Mouse (Mus musculus) kidney, embryonic 15.5 days (tissue): ENCODE results near the gene Mettl7b. TPM values are rescaled to one million over a fixed set of nuclear protein-coding genes. Genes with fewer than 3 reads are reported as not detected.
A peak's percentile ranks its signal among the peaks of the same experiment; 100 is the strongest.

Source experiments
- ATAC-seq: fragments of 200-750 bp; cut with Nextera tagmentation; replicated peaks from 2 replicates; pipeline ENCODE4 v1.8.0; 2017; ENCODE audit warnings: moderate TSS enrichment; ENCODE audit not compliant: low FRiP score
- H3K27ac ChIP-seq: fragments of 300-500 bp; sonication (generic); 2 replicates; pipeline ENCODE4 v1.5.1; 2015; ENCODE audit warnings: mild to moderate bottlenecking, inconsistent platforms
- H3K27me3 ChIP-seq: fragments of 300-500 bp; sonication (generic); 2 replicates; pipeline ENCODE4 v1.6.1; 2015; ENCODE audit warnings: inconsistent platforms
- H3K36me3 ChIP-seq: fragments of 300-500 bp; sonication (generic); 2 replicates; pipeline ENCODE4 v1.6.1; 2015; ENCODE audit warnings: inconsistent platforms
- H3K4me1 ChIP-seq: fragments of 300-500 bp; sonication (generic); 2 replicates; pipeline ENCODE4 v1.6.1; 2015; ENCODE audit warnings: inconsistent platforms
- H3K4me2 ChIP-seq: fragments of 300-500 bp; sonication (generic); 2 replicates; pipeline ENCODE4 v1.6.1; 2015; ENCODE audit warnings: moderate library complexity, mild to moderate bottlenecking, inconsistent platforms
- H3K4me3 ChIP-seq: fragments of 300-500 bp; sonication (generic); replicated peaks from 2 replicates; pipeline ENCODE4 v1.5.1; 2015; ENCODE audit warnings: mild to moderate bottlenecking, inconsistent platforms
- H3K9ac ChIP-seq: fragments of 300-500 bp; sonication (generic); 2 replicates; pipeline ENCODE4 v1.6.1; 2015; ENCODE audit warnings: mild to moderate bottlenecking, inconsistent platforms
- H3K9me3 ChIP-seq: fragments of 300-500 bp; sonication (generic); replicated peaks from 2 replicates; pipeline ENCODE4 v1.6.1; 2016; ENCODE audit warnings: inconsistent platforms
- WGBS: fragments of 180-500 bp; shearing (Covaris S2); methylation state at CpG from one replicate; pipeline ENCODE4 v1.1.7; 2015; ENCODE audit warnings: mixed read lengths; 5-methylcytosine and 5-hydroxymethylcytosine counted together
- polyA plus RNA-seq: library from polyadenylated mRNA; unstranded; fragments of >200 nt; fragmentation: Nextera tagmentation; extraction: Ambion mirVana; gene quantifications from 2 replicates; pipeline ENCODE4 v1.2.1, GENCODE M21; 2015

Mettl7b gene
- polyA plus RNA-seq, 1 experiment from 2014 or later = 5.6 TPM

DNA sequence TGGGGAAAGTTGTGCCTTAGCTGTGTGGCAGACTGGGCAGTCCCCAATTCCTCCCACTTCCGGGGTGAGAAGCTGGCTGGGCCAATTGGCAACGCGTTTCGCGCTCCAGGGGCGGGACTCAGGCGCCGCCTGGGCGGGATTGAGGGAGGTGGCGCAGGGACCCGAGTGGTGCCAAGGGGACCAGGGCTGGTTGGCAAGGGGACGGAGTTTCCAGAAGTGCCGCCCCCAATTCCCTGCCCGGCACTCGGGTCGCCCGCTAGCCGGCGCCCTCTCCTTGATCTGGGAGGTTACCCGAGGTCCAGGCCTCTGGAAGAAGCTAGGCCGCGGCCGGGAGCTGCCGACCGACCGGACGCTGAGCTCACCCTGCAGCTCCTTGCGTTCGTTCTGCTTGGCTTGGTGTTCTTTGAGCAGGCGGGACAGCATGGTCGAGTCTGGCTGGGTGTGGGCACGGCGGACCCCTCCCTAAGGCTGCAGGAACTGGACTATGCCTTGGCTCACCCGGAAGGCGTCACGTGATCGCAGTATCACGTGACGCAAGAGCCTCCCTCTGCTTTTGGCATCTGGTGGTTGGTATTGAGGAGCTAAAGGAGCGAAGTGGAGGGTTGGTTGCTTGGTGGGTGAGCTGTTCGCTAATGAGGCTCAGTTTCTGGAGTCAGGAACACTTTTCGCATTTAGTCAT, 37.6 kb downstream of the Mettl7b start:
- H3K4me1 ChIP-seq = peaks cover 50% of the 10 kb centered on the region
- H3K9me3 ChIP-seq = no peaks in the 10 kb centered on the region
- peaks cover 7% of the 10 kb centered on the region for H3K36me3 ChIP-seq
- H3K27me3 ChIP-seq = peaks cover 9% of the 10 kb centered on the region; the same call in 1 of the 2 replicates
- peak overlapping the region; percentile 69 for H3K4me3 ChIP-seq
- H3K9ac ChIP-seq = peak overlapping the region; percentile 70
- H3K4me2 ChIP-seq = peak overlapping the region; percentile 85
- ATAC-seq = peak; percentile 97
- peak overlapping the region; percentile 95 for H3K27ac ChIP-seq
- WGBS = under 1% methylated on average over 39 of the region's 42 CpGs

DNA sequence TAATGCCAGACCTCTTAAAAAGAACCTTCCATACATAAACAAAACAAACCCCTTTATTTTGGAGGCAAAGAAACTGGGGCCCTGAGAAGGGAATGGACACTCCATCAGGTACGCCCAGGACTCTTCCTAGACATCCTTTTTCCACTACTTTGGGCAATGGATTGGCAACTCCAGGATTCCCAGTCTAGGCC, 38.1 kb downstream of the Mettl7b start, which contains the start of gene Rdh5:
TSS of gene Rdh5 (minus strand) at position 67 of the 191 bp plus-strand sequence.
- peaks cover 52% of the 10 kb centered on the region for H3K4me1 ChIP-seq
- H3K36me3 ChIP-seq = peaks cover 11% of the 10 kb centered on the region
- WGBS = 14% methylated on average over 1 of the region's 1 CpGs
- H3K27me3 ChIP-seq = peaks cover 5% of the 10 kb centered on the region; the same call in 1 of the 2 replicates
- peak within 1 kb of the TSS; percentile 70 for H3K9ac ChIP-seq
- H3K9me3 ChIP-seq = no peaks in the 10 kb centered on the region
- H3K27ac ChIP-seq = peak within 1 kb of the TSS; percentile 95
- H3K4me3 ChIP-seq = peak within 1 kb of the TSS; percentile 69
- peak within 1 kb of the TSS; percentile 85 for H3K4me2 ChIP-seq
- ATAC-seq = no peak

DNA sequence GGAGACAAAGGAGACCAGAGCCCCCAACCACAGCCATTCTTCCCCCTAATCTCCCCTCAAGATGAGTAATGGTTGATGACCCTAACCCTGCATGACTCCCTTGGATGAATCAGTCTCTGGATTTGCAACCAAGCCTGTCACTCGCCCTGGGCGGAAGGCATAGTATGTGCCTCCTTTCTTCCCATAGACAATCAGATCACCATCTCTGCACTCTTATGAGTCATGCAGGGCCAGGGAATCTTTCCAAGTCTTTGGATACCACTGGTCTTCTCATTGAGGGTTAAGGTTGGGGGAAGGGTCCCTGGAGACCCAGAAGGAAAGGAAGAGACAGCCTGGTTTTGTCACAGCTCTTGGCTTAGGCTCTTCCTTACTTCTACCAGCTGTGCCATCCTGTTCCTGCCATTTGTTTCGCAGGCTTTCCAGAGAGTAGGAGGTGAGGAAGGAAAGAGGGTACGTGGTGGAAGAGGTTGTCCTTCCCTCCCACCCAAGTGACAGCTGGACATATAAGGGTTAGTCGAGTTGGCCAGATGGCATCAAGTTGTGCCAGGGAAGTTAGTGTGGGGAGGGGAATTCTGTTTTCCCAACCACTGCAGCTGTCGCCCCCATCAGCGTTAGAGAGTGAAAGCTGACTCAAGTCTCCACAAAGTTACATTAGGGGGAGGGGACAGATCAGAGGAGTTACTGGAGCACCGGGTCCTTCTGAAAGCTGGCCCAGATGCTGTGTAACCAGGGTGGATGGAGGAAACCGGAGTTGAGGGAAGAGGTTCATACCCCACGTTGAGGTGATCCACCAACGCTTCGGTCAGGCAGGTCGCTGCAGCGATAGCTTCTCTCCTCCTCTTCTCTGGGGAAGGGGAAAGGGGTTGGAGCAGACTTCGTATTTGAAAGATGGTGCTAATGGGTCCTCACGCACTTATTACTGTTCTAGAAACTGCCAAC, 38.6 kb downstream of the Mettl7b start:
- peak; percentile 1; the same call in 1 of the 2 replicates for ATAC-seq
- Histone ChIP-seq H3K36me3 (peaks cover 17% of the 10 kb centered on the region), H3K27ac (peak overlapping the region; percentile 95), H3K9ac (peak overlapping the region; percentile 70), H3K27me3 (peaks cover 4% of the 10 kb centered on the region; the same call in 1 of the 2 replicates), H3K4me2 (peak overlapping the region; percentile 85), H3K4me3 (peak overlapping the region; percentile 69), H3K4me1 (peaks cover 52% of the 10 kb centered on the region), H3K9me3 (no peaks in the 10 kb centered on the region)
- WGBS = 70% methylated on average over 16 of the region's 16 CpGs

DNA sequence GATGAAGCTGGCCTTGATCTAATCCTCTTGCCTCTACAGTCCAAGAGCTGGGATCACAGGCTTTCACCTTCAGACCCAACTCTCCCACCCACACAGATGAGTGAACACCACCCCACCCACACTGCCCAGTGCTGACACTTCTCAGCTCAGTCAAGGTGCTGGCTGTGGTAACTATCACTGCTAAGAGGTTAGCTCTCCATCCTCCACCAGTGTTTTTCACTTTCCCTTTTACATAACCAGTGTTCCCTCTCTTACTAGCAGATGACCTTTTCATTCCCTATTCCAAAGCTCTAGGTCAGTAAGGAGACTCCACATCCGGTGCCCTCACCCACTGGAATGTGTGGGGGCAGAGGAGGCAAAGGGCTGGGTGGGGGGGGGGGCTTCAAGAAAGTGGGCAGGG, 39.5 kb downstream of the Mettl7b start:
- H3K36me3 ChIP-seq = peaks cover 26% of the 10 kb centered on the region
- WGBS = 40% methylated on average over 1 of the region's 1 CpGs
- peaks cover 52% of the 10 kb centered on the region for H3K4me1 ChIP-seq
- H3K27ac ChIP-seq = peak overlapping the region; percentile 70
- no peak overlapping the region; the same call in 1 of the 2 replicates for H3K9ac ChIP-seq
- H3K4me2 ChIP-seq = peak overlapping the region; percentile 85; the same call in 1 of the 2 replicates
- ATAC-seq = no peak
- no peak overlapping the region for H3K4me3 ChIP-seq
- no peaks in the 10 kb centered on the region for H3K27me3 ChIP-seq
- H3K9me3 ChIP-seq = no peaks in the 10 kb centered on the region

DNA sequence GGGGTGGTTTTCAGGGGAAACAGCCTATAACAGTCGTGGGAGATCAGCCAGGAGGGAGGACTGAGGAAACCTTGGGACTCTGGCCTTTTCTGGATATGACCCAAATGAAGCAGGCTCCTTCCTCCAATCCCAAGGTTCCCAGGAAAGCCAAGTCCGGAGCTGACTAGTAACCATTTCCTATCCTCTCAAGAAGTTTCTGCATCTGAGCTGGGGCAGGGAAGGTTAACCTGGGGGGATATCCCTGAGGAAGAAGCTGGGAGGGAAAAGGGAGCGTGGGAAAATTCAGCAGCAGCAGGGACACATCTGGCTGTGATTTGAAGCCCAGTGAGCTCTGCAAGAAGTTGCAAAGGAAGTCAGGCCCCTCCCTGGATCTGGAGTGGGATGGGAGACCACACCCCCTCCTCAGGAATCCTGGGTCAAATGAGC, 40.0 kb downstream of the Mettl7b start:
- WGBS = 47% methylated on average over 3 of the region's 3 CpGs
- no peak for ATAC-seq

DNA sequence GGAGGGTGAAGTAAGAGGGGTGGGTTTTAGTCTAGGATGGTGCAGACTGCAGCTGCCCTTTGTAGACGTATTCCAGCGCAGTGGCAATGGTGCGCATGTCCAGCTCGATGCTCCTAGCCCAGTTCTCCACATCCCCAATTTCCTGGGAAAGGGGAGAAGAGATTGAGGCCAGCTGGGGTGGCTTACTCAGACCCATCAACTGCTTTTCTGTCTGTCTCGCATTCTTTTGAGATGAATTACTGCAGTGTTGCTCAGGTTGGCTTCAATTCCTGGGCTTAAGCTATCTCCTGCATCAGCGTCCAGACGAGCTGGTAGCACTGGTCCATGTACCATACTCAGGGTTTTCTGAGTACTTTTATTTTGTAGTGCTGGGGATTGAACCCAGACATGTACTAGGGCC, 40.8 kb downstream of the Mettl7b start:
- no peak overlapping the region for H3K4me3 ChIP-seq
- peaks cover 37% of the 10 kb centered on the region for H3K36me3 ChIP-seq
- ATAC-seq = no peak
- 82% methylated on average over 7 of the region's 7 CpGs for WGBS
- no peaks in the 10 kb centered on the region for H3K27me3 ChIP-seq
- H3K9ac ChIP-seq = no peak overlapping the region
- H3K9me3 ChIP-seq = no peaks in the 10 kb centered on the region
- no peak overlapping the region for H3K4me2 ChIP-seq
- H3K27ac ChIP-seq = peak overlapping the region; percentile 70
- peaks cover 52% of the 10 kb centered on the region for H3K4me1 ChIP-seq

More for the DNA sequence above, 40.0 kb downstream of the Mettl7b start:
- Histone ChIP-seq H3K27me3 (no peaks in the 10 kb centered on the region), H3K36me3 (peaks cover 29% of the 10 kb centered on the region), H3K4me2 (0 out of 2 replicates have a peak overlapping the region, but pooled peaks have one; percentile 1), H3K9me3 (no peaks in the 10 kb centered on the region), H3K4me3 (no peak overlapping the region), H3K9ac (no peak overlapping the region), H3K4me1 (peaks cover 52% of the 10 kb centered on the region), H3K27ac (peak overlapping the region; percentile 70)

DNA sequence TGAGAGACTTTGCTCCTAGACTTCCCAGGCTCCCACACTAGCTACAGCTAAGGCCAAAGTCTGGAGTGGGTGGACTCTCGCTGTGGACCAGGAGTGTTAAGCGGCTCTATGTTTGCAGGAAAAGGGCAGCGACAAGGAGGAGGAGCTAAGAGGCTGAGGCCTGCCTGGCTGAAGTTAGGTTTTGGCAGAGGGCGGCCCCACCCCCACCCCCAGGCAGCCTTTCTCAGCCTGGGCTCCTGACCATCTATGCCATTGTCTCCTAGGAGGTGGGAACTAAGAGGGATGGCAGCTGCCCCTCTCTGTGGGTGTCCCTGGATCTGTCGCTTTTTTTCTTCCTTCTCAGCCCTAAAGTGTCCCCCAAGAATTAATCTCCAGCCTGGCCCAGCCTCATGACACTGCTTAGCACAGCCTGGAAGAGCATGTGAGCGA, 41.6 kb downstream of the Mettl7b start:
- Histone ChIP-seq H3K9me3 (no peaks in the 10 kb centered on the region), H3K4me2 (no peak overlapping the region), H3K4me3 (no peak overlapping the region), H3K27me3 (no peaks in the 10 kb centered on the region), H3K4me1 (peaks cover 52% of the 10 kb centered on the region), H3K27ac (peak overlapping the region; percentile 70), H3K36me3 (peaks cover 44% of the 10 kb centered on the region), H3K9ac (no peak overlapping the region)
- 36% methylated on average over 6 of the region's 6 CpGs for WGBS
- ATAC-seq = 0 out of 2 replicates have a peak, but pooled peaks have one; percentile 3

DNA sequence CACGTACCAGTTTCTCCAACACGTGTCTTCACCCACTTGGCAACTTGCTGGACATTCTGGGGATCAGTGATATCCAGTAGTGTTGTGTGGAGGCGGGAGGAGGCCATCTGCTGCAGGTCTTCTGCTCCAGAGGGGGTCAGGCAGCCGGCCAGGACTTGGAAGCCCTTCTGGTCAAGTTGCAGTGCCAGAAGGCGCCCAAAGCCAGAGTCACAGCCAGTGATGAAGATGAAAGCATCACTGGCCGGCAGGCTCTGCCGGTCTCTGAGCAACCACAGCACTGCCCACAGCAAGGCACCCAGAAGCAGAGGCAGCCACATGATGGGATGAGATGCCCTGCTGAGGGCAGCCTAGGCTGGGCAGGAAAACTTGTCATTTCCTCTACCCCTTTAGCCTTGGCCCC, 42.5 kb downstream of the Mettl7b start:
- Histone ChIP-seq H3K27me3 (no peaks in the 10 kb centered on the region), H3K4me1 (peaks cover 53% of the 10 kb centered on the region), H3K4me3 (no peak overlapping the region), H3K9me3 (no peaks in the 10 kb centered on the region), H3K9ac (no peak overlapping the region), H3K27ac (peak overlapping the region; percentile 70), H3K36me3 (peaks cover 54% of the 10 kb centered on the region), H3K4me2 (no peak overlapping the region)
- WGBS = 79% methylated on average over 7 of the region's 7 CpGs
- ATAC-seq = no peak

DNA sequence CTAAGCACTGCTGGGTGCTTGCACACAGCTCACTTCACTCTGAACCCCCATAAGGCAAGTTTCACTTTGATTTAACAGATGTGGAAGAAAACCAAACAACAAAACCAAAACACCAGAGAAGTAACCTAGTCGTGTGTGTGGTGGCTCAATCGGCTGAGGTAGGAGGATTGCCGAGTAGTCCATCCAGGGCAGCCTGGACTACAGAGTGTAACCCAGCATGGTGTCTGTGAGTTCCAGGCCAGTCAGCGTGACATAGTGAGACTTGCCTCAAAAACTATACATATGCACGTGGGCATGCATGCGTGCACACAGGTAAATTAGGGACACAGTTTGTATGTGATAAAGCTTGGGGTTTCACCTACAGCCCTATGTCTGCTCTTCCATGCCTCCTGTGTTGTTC, 43.4 kb downstream of the Mettl7b start:
- H3K9me3 ChIP-seq = no peaks in the 10 kb centered on the region
- 88% methylated on average over 6 of the region's 6 CpGs for WGBS
- peaks cover 59% of the 10 kb centered on the region for H3K36me3 ChIP-seq
- H3K27ac ChIP-seq = no peak overlapping the region
- no peak overlapping the region for H3K9ac ChIP-seq
- H3K27me3 ChIP-seq = no peaks in the 10 kb centered on the region
- no peak for ATAC-seq
- peaks cover 54% of the 10 kb centered on the region for H3K4me1 ChIP-seq
- H3K4me3 ChIP-seq = no peak overlapping the region
- no peak overlapping the region for H3K4me2 ChIP-seq

DNA sequence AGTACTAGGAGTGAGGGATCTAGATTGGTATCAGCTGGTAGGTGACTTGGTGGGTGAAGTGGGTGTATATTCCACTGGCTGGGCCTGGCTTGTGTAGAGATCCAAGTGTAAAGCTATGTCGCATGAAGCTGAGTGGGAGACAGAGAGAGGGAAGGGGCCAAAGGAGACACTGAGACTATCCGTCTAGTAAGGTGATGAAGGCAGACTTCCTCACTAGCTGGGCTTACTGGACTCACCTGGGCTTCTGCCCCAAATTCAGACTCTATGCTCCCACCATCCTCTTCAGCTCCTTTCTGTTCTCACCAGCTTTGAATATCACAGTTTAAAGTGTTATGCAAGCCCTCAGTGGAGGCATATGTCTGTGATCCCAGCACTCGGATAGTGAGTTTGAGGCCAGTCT, 44.1 kb downstream of the Mettl7b start:
- H3K36me3 ChIP-seq = peaks cover 66% of the 10 kb centered on the region
- H3K4me1 ChIP-seq = peaks cover 48% of the 10 kb centered on the region
- no peak for ATAC-seq
- H3K9me3 ChIP-seq = no peaks in the 10 kb centered on the region
- 88% methylated on average over 3 of the region's 3 CpGs for WGBS
- H3K4me3 ChIP-seq = no peak overlapping the region
- H3K4me2 ChIP-seq = no peak overlapping the region
- H3K27me3 ChIP-seq = no peaks in the 10 kb centered on the region
- no peak overlapping the region for H3K27ac ChIP-seq
- H3K9ac ChIP-seq = no peak overlapping the region

DNA sequence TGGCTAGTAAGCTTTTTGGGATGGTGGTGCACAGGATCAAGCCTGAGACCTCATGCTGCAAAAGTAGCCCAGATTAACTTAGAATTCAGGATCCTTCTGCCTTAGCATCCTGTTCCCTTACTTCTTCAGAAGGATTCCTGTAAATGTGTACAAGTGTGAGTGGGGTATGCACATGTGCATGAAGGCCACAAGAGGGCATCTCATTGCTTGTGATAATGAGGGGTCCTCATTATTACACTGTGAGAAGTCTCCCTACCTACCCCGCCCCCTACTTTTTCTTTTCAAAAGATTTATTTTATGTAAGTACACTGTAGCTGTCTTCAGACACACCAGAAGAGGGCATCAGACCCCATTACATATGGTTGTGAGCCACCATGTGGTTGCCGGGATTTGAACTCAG, 45.2 kb downstream of the Mettl7b start:
- Histone ChIP-seq H3K9ac (no peak overlapping the region), H3K4me1 (peaks cover 48% of the 10 kb centered on the region), H3K4me3 (no peak overlapping the region), H3K27me3 (no peaks in the 10 kb centered on the region), H3K4me2 (no peak overlapping the region), H3K27ac (no peak overlapping the region), H3K36me3 (peaks cover 70% of the 10 kb centered on the region), H3K9me3 (no peaks in the 10 kb centered on the region)
- no peak for ATAC-seq
- WGBS = 94% methylated on average over 2 of the region's 2 CpGs

DNA sequence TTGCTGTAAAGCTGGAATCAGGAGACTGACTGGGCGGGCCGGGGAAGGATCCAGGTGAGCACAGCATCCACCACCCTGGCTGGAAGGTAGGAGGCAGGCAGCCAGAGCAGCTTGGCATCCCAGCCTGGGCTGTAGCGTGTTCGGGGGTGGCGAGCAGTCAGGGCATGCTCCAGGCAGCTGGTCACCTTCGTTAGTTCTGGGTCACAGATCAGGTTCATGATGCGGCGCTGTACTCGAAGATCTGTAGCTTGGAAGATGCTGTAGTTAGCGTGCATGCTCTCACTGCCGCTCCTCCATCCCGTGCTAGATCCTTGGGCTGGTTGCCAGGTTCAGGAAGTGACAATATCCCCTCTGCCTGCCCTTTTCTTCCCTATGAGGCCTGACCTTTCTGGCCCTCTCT, 47.1 kb downstream of the Mettl7b start:
- 66% methylated on average over 12 of the region's 12 CpGs for WGBS
- no peak overlapping the region for H3K4me2 ChIP-seq
- H3K9ac ChIP-seq = no peak overlapping the region
- H3K27me3 ChIP-seq = no peaks in the 10 kb centered on the region
- H3K4me1 ChIP-seq = peaks cover 40% of the 10 kb centered on the region
- H3K9me3 ChIP-seq = no peaks in the 10 kb centered on the region
- H3K27ac ChIP-seq = peak overlapping the region; percentile 37; the same call in 1 of the 2 replicates
- H3K36me3 ChIP-seq = peaks cover 67% of the 10 kb centered on the region
- ATAC-seq = no peak
- no peak overlapping the region for H3K4me3 ChIP-seq
